Mouse (Mus musculus) kidney, postnatal 25 days (tissue): ENCODE data around the gene Armc6.
"Not testable (repeated sequence)": the region's sequence is repeated elsewhere in the genome, so short reads cannot be mapped to it uniquely, and the experiment has no call there.

ENCODE experiments used
- DNase-seq, 2 experiments: peaks; one replicate each; pipeline ENCODE4 v3.0.0; 2021; ENCODE audit warnings: mixed read lengths in 2 of 2

Gene Armc6

DNA sequence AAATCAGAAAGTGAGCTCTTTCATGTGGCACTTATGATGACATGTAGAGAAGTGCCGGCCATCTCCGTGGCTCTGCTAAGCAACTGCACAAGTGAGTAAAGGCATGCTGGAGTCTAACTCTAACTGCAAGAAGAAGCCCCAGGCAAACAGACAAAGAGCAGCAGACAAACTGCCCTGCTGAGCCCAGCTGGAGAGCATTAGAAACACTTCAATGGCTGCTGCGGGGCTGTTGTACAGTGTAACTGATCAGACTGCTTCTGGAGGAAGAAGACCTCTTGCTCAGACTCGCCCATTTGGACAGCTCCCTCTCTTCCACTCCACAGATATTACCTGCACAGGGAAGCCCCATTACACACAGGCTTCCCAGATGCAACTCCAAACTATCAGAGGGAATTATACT, 6.3 kb downstream of the Armc6 start:
- no peak for DNase-seq

DNA sequence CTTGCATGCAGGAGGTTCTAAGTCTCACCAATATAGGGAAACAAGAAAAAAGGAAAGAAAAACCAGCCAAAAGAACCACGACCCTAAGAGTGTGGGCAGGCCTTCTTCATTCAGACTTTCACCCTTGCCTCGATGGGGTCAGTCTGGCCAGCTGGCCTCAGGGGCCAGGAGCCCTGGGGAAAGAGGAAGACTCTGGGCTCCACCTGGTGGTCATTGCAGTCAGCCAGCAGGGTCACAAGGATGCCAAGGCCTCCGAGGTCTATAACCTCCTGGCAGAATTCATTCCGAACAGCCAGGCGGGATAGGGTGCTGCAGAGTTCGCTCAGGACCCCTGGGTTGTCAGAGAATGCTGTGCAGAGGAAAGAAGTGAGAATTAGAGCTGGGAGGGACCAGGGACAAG, 10.9 kb downstream of the Armc6 start:
- DNase-seq = peak; percentile 80 to 87

DNA sequence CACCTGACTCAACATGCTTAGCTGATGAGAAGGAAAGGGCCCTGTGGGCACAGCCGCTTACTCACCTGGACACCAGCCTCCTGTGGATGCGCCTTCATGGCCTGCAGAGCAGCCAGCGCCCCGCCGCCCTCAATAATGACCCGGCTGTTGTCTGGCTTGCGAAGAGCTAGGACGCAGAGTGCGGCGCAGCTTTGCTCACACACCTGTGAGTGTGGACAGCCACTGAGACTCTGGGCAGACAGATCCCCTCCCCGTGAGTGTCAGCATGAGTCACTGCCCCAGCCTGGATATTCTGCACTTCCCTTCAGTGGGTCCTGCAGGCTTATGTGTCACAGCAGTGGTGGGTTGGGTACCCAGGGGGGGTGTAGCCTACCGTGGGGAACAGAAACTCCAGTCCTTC, 12.2 kb downstream of the Armc6 start:
- DNase-seq = no peak

DNA sequence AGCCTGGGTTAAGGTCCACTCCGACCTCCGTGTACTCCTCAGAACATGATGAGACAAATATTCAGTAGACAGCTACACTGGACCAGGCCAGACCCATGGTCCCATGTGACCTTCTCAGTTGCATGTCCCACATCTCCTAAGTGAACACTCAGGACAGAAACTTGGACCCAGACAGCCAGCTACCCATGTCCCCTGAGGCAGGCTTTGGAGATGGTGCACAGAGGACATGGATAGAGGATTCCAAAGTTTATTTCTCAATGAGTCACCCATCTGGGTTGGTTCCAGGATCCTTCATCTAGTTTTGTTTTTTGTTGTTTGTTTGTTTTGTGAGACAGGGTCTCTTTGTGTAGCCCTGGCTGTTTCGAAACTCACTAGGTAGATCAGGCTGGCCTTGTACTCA, 13.4 kb downstream of the Armc6 start:
- DNase-seq = no peak

DNA sequence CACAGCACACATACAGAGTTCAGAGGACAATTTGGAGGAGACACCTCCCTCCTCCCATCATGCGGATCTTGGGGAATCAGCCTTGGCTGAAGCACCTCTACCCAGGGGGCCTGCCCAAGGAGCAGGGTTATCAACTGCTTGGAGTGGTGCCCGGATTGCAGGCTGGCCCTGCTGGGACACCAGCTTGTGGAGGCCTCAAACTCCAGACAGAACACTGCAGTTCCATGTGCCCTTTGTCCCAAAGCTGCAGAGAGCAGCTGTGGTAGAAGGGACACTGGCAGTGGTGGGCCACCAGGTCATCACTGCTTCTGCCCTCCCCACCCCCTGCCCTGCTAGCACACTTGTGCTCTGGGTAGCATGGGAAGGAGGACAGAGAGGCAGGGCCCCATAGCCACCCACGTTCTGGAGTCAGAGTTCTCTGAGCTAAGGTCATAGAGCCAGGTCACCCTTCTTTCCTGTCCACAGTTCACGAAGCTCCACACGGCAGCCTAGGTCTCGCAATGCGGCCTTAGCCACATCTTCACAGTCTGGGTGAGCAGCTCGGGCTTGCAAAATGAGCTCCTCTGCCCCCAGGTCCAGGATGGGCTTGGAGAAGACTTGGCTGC, 13.9 kb downstream of the Armc6 start:
- DNase-seq = peak; percentile 80 to 91

DNA sequence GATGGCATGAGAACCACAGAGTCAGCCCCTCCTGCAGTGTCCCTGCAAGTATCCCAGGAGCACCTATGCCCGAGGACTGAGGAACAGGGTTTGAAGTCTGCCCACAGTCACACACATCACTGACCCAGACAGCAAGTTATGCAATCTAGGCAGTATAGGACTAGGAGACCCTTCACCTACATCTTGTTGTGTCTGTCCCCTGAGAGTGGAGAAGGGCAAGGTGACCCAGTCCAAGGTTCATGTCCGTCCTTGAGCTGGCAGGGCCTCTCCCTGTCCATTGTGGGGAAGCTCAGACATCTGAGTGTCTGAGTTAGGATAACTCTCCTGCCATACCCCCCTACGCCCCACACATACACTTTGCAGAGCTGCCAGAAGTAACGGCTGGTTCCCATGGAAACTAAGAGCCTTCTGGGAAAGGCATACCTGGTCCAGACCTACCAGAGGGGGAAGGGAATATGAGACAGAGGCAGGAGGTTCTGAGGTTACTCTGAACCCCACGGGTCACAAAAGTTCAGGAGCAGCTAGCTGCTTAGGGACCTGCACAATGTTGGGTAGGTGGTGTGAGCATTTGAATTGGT, 15.1 kb downstream of the Armc6 start:
- peak in 1 of 2 experiments; percentile 81 for DNase-seq

DNA sequence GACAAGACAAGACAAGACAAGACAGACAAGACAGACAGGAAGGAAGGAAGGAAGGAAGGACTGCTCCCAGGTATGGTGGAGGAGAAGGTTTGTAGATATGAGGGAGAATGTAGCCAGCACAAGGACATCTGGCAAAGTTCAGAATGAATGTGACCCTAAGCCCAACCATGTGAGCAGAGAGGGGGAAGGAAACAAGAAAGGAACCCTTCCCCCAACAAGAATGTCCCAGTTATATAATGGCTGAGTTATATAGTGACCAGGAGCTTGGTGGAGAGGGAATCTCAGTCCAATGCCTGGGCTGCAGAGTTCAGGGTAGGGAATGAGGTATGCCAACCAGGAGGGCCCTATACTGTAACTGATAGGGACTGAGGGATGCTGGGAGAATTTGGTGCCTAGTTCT, 16.8 kb downstream of the Armc6 start:
- DNase-seq = peak; percentile 56 to 79

DNA sequence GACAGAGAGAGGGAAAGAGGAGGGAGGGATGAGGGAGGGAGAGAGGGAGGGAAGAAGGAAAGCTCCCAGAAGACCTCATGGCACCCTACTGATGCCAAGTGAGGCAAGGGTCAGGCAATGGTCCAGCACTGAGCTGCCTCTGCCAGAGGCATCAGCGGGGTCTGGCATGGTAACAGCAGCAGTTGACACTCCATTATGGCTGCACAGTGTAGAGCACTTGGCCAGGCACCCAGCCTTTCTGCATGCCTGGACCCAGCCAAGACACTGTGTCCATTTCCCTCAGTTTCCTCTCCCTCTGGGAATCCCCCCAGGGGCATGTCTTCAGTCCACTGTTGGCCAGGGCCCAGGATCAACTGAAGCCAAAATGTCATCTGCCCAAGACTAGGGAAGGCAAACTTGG, 17.7 kb downstream of the Armc6 start:
- DNase-seq = peak; percentile 88 to 95

DNA sequence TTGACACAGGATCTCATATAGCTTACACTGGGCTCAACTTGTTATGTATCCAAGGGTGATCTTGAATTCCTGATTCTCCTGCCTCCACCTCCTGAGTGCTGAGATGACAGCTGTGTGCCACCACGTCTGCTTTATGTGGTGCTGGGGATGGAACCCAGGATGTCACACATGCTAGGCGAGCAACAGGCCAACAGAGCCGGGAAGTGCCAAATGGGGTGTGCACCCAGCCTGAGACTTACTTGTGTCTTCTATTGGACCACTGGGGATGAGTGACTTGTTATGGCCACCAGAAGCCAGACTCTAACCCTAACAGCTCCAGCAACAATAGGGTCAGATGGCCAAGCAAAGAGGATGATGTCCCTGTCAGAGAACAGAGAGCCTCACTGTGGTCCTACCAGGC, 18.1 kb downstream of the Armc6 start:
- DNase-seq = not testable (repeated sequence)

DNA sequence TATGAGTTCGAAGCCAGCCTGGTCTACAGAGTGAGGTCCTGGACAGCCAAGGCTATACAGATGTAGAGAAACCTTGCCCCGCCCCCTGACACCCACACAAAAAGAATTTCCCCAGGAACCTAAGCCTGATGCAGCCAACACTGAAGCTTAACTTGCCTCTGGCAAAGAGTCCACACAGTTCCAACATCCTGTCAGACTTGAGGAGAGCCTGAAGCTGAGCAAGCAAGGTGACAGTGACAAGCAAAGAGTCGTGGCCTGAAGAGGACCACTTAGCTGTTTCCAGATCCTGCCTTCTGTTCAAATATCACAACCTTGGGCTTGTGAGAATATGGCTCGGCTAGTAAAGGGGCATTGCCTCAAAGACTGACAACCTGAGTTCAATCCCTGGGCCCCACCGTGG, 19.2 kb downstream of the Armc6 start:
- no peak for DNase-seq

DNA sequence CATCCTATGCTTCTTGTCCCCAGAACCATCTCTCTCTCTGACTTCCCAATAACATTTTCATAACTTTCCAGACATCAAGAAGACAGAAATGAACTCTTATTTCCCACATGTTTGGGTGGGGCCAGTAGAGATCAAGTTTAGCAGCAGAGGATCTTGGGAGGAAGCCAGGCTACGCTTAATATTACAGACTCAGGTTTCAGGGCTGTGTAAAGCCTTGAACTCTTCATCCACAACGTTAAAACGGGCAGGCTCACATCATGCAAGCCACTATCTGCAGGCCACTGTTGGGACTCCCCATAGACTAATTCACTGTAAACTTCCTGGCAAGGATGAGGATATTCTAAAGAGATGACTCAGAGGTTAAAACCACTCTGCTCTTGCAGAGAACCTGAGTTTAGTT, 19.9 kb downstream of the Armc6 start:
- DNase-seq = no peak

DNA sequence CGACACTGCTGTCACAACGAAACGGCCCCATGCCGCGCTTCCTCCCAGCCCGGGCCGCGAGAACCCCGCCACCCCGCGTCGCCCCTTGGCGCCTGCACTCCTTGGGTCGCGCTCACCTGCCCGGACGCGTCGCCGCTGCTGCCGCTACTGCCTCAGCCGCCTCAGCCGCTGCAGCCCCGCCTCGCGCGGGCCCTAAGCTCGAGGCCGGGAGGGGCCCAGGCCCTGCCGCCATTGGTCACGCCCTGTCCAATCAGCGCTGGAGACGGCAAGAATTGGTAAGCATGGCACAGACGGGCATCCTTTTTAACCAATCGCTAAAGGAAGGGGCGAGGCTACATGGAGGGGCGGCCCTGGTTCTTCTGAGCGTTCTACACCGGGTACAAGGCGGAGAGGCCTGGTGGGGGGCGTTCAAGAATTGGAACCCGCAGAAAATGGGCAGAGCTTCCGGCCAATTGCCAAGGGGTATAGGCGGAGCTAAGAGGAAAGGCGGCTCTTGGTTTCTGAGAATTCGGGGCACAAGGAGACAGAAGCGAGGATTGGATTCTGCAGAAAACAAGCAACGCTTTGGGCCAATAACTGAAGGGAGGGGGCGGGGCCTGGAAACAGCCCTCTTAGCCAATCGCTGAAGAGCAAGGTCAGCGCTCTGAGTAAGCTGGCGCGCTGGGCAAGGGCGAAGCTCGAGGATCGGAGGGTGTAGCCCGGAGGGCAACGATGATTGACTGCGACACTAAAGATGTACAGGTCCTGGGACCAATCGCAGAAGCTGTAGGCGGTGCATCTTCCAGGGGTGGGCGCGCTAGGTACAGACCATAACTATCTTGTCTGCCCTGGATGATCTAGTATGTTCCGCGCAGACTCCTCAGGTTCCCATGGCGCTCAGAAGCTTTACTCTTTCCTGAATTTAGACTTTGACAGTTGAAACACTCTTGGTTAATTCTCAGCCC, 21.9 kb downstream of the Armc6 start, which contains the start of gene Slc25a42:
Slc25a42 (minus strand) TSS at position 194 of the 944 bp plus-strand sequence.
- peak; percentile 98 to 100 for DNase-seq

DNA sequence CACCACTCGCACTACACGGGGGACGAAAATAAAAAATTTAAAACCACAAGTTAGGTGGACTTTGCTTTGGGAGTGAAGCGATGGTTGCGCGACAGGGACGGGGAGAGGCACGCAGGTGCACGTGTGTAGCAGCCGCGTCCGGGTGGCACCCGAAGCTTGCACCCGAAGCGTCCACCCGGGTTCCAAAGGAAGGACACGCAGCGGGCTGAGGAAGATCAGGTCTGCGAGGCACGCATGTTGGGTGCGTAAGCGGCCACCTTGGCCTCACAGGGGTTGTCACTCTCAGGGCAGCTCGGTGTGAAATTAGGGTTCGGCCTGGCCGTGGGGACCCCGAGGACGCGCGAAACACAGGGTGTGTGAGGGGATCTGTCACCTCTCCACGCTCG, 22.5 kb downstream of the Armc6 start:
- peak in 1 of 2 experiments; percentile 47 for DNase-seq

DNA sequence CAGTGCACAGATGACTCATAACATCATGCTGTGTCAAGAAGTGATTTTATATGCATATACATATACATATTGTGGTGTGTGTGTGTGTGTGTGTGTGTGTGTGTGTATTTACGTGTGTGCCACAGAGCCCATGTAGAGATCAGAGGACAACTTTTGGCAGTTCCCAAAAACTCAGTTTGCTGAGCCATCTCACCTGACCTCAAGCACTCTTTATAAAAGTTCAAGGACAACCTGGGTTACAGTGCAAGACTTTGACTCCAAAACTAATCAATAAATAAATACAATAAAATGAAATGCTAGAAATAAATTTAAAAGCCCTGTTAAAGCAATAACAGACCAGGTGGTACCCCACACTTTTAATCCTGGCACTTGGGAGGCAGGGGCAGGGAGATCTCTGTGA, 23.0 kb downstream of the Armc6 start:
- DNase-seq = no peak

DNA sequence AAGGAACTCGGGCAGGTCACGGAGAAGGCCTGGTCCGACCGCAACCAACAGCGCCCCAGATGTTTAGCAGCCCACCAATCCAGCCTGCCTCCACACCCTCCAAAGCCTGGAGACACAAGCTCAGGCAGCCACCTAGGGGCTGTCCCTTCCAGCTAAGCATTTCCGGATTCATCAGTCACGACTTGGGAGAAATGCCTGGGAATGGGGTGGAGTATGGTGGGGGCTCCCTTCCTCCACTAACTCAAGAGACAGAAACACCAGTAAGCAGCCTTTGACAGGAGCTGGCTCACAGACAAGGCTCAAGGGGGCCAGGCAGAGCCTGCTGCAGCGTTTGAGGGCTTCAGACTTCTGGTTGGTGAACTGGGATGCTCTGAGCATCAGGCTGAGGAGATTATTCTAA, 23.7 kb downstream of the Armc6 start:
- DNase-seq = peak; percentile 20 to 57

DNA sequence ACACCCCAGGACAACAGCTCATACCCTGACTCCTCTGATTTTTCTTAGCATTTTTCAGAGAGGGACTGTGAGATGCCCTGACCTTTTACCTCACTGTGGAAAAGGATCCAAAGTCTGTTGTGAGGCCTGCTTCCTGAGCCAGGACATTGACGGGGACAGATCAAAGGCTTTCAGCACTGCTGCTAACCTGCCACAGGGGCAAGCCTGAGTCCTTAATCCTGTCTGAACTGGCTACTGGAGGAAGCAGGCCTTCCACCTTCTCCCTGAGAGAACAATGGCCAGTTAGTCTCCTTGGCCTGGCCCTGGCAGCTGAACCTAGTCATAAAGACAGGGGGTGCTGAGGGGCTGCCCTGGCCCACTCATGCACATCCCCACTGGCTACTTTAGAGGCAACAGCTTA, 26.1 kb downstream of the Armc6 start:
- peak; percentile 51 to 86 for DNase-seq

DNA sequence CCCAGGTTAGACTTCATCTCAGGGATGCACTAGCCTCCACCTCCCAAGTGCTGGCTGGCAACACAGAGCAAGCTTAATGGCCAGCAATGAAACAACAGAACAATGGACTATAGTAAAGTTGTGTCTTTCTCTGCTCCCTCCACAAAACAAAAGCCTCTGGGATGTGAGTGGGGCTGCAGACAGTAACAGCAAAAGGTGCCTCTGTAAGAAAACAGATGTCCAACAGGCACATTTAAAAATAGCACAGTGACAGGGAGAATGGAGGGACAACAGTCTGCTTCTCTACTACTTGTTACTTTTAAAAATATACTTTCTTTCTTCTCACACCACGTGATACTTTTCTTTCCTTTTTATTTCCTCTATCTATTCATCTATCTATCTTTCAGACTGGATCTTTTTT, 29.5 kb downstream of the Armc6 start:
- no peak for DNase-seq

DNA sequence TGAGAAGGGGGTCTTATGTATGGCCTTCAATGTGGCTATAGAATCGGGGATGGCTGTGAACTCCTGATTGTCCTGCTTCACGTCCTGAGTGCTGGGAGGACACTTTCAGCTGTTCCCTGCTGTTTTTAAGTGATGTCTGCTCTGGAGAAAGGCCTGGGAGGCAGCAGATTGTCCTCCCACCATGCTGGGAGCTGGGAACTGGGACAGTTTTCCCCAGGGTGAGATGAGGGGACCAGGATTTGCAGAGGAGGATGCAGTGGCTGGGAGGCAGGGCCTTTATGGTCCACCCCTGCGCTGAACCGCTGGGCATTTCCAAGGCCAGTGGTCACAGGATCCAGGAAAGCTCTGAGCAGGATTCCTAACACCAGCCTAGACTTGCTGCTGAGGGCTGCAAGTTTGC, 31.2 kb downstream of the Armc6 start:
- DNase-seq = no peak

DNA sequence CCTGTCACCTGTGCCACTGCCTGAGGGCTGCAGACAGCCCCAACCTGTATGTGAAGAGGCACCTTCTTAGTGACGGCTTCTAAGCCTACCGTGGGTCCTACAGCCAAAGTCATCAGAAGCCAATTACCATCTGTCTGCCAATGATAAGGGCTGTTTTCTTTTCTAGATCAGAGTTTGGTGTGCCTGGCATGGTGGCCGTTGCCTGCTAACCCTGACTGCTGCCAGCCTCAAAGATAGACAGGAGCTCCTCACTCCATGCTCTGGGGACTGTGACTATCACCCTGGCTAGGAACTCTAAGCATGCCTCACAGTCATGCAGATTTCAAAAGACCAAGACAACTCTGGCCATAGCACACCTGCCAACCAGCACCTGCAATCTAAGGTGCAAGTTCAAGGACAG, 32.8 kb downstream of the Armc6 start:
- DNase-seq = no peak

DNA sequence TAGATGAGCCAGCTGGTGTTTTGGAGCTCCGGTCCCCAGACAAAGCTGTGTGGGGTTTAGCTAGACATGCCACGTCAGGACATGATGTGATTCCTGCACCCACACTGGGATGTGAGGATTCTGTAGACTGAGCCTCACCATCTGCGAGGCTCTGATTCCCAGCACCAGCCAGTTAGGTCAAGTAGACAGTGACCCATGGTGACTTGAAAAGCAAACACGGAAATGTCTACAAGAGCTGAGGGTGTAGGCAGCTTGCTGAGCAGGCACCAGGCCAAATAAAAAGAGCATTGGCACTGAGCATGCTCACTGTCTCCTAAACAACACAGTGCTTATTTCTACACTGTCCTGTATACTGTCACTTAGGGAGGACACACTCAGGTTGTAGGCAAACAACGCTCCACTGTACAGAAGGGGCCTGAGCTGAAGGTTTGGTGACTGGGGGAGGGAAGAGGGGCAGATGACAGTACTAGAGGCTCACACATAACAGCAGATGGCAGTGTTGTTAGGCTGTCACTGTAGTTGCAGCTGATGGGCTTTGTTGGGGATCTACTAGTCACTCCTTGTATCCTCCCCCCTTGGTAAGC, 34.1 kb downstream of the Armc6 start:
- peak; percentile 51 to 67 for DNase-seq

DNA sequence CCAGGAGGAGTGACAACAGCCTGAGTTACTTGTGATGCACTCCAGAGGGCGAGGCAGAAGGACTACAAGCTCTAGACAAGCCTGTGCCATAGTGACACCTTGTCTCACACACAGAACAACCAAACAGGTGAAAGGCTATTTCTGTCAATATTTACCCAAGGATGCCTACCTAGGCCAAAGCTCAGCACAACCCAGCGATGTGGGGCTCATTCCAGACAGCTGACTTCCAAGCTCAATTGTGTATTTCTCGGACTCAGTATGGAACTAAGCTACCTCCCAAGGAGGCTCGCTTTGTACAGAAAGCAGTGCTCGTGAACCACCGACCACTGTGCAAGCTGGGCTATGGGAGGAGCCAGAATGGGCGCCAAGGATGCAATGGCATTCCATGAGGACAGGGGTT, 36.7 kb downstream of the Armc6 start:
- peak; percentile 45 to 74 for DNase-seq

DNA sequence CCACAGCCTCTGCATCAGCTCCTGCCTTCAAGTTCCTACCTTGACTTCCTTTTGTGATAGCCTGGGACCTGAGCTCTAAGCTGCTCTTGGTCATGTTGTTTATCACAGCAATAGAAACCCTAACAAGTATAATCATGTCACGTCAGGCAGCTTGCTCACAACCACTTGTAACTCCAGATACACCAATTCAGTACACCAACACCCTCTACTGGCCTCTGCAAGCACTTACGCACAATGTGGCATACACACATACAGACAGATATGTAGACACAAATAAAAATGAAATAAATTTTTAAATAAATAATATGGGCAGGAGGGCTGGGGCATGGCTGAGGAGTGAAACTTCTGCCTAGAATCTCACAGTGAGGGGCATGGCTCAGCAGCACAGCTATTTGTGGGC, 38.5 kb downstream of the Armc6 start:
- no peak for DNase-seq

DNA sequence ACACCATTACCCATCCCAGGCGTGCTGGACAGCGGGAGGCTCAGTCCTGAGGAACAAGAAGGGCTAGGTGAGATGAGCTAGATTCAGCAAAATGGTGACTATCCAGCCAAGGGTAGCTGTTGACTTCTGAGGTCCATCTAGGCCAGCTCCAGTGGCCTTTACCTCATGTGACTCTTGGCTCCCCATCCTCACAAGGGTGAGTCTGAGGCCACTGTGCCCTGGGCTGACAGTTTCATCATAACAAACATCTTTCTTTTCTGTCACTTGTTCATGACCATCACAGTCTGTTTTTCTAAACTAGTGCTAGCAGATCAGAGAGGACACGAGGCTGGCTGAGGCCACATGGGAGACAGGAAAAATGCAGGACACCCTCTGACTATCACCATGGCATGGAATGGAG, 40.1 kb downstream of the Armc6 start:
- DNase-seq = peak in 1 of 2 experiments; percentile 46

DNA sequence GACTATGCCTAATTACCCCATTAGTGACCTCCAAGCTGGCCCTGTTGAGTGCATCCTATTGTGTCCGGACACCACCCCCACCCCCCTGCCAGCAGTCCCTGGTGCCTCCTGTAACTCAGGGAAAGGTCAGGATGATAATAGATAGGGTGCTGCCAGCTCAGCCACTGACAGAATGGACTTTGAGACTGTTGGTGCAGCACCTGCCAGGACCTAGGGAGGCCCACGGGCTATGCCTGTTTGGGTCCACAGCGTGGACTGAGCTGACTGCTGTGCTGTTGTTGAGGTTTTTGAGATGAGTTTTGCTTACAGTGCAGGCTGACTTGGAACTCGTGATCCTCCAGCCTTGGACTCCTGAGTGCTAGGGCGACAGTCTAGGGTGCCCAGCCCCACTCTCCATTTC, 41.0 kb downstream of the Armc6 start:
- DNase-seq = peak; percentile 74 to 91
